Mouse (Mus musculus) kidney, postnatal 14 days (tissue): Measurements from ENCODE around the gene Pygo2.

ENCODE experiments used
- DNase-seq: peaks from one replicate; pipeline ENCODE4 v3.0.0; 2022; ENCODE audit warnings: mixed read lengths

Gene Pygo2

DNA sequence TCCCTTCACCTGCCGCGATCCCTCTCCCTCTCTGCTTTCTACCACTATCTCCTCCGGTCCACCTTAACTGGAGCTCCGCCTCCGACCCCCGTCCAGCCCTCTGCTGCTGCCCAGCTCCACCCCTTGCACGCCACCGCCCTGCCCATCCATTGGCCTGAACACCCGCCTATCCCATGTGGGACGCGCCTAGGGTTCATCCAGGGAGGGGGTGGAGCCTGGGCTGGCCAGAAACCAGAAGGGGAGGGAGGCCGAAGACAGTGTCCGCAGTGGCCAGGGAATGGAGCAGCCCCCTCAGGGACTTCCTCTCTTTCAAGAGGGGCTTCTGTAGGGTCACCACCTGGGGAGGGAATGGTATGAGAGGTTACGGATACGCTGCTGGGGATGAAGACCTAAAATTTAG, 36.4 kb upstream of the Pygo2 start:
- DNase-seq: peak; percentile 99

DNA sequence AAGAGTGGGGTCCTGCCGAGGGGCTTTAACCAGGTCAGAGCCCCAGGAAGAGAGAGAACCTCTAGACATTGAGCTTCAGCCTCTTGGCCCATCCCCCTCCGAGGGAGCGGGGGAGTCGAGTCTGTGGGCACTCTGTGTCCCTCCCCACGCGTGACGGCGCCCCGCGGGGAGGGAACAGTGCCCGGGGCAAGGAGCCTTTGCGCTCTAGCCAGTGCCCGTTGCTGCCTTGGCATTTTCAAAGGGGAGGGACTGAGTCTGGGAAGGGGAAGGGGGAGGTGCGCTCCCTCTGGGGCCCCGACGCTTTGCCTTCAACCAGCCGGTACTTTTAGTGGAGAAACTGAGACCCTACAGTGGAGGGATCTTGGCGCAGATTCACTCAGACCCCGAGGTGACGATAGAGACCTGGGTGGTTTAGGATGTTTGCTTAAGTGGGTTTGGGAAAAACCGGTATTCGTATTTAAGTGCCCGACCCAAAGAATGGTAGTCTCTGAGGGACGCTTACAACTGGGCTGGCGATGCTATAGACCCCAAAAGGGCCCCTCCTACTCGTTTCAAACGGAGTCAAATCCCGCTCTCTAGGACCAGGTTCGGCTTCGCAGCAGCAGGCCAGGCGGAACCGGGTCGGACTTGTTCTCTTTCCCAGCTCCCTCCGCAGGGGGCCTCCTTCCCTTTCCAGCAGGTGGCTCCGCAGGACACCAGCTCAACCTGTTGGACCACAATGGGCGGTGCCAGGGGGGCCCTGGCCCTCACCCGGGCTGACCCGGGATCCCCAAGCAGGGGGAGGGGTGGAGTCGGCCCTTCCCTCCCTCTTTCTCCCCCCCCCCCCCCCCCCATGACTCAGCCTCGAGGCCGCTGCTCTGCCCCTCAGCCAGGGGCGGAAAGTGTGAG, 35.8 kb upstream of the Pygo2 start, which contains the start of gene Zbtb7b:
TSS of gene Zbtb7b (minus strand) at position 771 of the 888 bp plus-strand sequence.
- DNase-seq: peak; percentile 93

DNA sequence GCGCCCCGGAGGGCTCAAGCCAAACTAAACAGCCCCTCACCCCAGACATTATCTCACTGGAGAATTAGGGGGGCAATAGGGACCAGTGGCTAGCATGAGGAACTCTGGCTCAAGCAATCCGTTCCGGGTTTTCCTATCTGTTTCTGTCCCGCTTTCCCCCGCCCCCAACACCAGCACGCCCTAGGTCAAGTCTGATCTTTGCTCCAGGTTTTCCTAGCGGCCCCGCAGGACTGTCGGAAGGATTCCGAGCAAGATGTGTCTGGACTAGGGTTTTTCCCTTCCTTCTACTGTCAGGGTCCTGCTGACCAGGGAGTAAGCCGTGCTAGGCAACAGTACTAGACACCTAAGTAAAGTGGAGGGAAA, 35.1 kb upstream of the Pygo2 start:
- DNase-seq: peak; percentile 93

DNA sequence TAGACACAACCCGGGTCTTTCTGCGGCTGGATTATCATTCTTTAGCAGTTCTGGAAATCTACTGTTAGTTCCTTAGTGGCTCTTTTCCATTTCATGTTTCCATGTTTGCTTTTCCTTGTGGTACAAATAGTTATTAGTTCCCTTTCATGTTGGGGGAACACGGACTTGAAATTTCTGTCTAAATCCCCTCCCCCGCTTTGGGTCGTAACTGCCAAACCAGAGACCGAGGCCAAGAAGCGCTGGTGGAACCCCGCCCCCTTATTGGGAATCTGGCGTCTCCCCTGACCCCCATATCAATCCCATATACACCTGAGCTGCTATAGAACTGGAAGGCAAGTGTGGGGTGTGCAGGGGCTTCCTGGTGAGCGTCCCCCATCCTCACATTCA, 34.6 kb upstream of the Pygo2 start:
- no peak for DNase-seq

DNA sequence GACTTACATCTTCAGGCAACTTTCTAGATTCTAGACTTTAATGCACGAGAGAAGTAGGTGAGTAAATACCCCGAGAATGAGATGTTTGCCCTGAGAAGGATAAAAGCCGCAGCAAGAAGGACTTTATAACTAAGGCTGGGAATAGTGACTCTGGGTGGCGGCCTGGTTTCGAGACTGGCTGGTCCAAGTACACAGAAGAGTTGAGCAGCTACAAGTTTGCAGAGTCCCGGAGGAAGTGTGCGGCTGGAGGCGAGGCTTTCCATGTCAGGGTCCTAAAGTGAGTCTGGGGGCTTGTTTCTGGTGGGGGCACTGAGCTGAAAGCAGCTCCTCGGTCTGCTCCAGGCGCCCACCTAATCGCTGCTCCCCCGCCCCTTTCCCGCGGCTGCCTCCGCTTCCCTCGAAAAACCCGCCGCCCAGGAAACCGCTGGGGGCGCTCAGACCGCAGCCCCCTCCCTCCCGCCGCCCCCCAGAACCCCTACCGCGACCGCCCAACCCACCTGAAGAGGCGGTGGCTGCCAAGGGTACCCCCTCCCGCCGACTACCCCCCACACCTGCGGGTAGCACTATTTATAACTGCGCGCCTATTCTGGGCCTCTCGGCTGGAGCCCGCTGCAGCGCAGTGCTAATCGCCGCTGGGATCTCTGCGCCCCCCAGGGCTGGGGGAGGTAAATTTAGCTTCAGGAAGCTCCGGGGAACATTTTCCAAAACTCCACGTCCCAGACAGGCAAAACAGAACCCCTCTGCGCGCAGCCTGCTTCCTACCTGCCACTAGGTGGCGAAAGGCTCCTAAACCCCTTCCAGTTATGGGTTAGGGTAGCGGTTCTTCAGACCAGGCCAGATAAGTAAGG, 34.0 kb upstream of the Pygo2 start:
- peak; percentile 80 for DNase-seq

DNA sequence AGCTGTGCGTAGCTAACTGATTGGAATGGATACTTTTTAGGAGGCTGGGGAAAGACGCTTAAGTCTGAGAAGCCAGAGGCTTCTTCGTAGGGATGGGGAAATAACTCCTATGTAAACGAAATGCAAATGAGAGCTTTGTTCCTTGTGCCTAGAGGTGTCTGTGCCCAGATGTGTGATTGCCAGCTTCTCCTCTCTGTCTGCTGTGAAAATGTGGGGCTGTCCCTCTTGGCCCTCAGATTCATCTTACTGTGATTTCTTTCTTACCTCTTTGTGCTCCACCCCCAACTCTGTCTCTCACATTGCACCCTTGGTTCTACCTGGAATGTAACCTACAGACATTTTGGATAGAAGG, 33.4 kb upstream of the Pygo2 start:
- DNase-seq: no peak

DNA sequence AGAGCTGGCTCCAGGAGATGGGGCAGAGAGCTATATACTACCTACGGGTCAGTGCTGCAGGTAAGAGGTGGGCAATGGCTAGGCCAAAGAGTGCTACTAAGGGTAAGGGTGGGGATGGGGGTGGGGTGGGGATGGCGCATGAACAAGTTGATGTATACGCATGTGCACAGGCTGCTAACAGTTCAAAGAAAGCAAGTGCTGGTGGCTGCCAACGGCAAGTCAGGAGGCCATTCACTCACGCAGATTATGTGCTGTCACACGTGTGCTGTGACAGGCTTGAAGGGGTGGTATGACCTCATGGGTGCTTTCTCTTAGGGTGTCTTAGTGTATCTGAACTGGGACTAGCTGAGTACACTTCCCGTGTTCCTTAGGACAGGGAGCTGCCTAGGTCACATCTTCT, 28.7 kb upstream of the Pygo2 start:
- no peak for DNase-seq

DNA sequence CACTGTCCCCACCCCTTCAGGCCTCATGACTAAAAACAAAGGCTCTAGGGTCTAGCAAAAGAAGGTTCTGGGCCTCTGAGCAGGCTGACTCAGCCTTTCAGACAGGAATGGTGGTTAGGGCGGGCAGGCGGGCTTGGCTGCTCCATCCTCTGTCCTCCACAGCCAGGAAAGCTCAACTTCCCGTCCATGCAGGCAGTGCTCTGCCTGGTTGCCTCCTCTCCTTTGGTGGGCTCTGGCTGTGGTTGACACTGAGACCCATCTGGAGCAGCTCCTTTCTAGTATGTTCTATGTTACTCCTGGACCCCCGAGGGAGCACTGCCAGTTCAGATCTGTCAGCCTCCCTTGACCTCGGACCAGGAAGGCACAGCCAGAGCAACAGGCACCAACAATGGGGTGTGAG, 27.3 kb upstream of the Pygo2 start, which contains the start of gene Lenep:
TSS of gene Lenep (minus strand) at position 101 of the 400 bp plus-strand sequence.
- DNase-seq: no peak

DNA sequence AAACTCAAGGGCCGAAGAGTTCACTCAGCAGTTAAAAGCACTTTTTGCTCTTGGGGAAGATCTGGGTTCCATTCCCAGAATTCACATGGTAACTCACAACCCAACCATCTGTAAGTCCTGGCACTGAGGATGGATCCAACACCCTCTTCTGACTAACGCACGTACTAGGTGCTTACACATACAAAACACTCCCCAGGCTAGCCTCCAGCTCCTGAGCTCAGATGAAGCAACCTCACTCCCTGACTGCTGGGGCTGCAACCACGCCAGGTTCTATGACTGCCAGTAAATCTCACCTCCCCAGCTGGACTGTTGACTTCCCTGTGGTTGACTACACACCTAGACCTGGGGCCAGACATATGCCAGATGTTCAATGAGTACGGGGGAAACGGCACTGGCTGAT, 23.1 kb upstream of the Pygo2 start:
- no peak for DNase-seq

DNA sequence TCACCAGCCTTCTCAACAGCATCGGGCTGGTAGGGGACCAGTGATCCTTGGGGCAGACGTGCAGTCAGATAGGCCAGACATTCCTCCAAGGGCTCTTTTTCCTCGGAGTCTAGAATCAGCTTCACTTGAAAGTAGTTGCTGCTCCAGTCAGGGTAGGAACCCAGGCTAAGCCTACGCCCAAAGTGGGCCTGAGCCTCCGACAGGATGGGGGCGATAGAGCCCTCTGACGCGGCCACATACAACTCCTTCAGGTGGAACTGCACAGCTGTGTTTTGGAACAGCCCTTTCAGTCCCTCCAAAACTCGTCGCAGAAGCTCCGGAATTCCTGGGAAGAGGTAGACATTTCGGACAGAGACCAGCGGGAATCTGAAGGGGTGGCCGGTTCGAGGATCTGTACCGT, 21.6 kb upstream of the Pygo2 start:
- no peak for DNase-seq

DNA sequence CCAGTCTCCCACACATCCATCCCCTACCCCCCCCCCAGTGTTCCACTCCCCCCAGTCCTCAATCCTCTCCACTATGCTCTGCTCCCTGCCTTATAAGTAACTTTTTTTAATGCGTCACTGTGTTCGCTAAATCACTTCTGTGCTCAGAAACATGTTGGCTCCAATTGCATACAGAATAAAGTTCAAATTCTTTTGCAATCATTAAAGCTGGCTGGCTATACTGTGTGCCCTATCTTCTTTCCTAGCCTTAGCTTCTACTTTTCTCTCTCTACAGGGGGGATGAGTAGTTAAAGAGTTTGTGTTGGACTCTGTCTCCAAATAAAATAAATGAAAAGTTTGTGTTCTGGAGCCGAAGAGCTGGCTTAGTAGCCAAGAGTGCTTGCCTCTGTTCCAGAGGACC, 20.3 kb upstream of the Pygo2 start:
- no peak for DNase-seq

DNA sequence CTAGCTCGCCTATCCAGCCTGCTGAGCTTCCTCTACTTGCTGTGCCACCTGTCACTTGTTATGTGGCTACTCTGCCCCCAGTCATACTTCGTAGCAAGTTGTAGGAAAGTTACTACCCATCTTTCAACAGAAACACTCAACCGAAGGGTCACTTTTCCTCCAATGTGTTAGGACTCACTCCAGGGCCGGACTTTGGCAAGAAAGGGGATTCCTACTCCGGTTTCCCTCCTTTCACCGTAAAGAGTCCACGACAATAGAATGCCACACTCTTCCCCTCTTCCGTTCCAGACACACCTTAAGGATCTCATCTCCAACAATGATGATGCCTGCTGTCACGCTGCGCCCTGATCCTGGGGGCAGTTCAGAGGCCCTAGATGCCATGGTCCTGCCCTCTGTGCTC, 19.1 kb upstream of the Pygo2 start:
- no peak for DNase-seq

DNA sequence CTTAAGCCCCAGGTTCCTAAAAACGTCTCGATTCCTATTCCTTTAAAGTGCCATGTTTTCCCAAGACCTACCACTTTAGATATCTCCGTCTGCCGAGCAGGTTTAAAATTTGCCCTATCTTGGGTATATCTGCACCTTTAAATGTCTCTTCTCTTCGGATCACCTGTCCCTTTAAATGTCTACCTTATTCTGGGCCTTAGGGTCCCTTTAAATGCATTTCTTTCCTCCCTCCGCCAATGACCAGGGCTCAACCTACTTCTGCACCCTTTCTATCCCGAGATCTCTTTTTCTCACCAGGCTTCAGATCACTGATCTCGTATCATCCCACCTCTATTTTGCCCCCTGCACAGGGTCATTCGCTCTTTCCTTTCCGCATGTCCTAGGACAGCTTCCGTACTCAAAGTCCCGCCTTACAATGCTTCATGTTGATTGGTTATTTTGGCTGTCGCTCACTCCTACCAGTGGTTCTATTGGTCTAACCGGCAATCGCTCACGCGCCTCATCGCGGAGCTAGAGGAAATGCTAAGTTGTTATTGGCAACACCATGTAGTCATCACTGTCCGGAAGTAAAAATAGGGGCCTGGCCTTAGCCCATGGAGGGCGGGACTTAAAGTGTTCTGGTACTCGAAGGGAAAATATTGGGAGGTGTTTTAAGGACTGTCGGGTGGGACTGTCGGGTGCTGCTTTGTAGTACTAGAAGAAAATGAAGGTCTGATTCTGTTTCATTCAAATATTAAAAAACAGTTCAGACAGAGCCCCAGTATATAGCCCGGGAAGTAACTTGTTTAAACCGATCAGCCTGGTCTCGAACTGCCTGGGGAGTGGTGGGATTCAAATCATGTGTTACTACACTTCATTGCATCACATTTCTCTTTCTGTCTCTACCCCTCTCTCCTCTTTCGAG, 18.3 kb upstream of the Pygo2 start, which contains the start of gene Flad1:
TSS of gene Flad1 (minus strand) at position 381 of the 904 bp plus-strand sequence.
- peak; percentile 100 for DNase-seq

DNA sequence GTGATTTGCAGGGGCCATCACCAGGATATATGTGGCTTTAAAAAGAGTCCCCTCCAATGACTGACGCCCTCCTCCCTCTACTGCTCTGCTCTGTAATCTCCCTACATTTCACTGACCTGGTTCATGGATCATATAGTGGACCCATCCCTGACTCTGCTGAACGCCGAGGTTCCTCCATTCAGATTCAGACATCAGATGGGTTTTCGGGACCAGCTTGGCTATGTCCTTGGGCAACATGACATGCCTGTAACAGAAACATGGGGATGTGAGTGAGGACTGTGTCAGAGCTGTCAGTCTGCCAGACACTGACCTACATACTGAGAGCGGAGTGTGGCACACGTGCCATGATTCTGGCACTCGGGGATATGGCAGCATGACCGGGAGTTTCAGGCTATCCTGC, 13.9 kb upstream of the Pygo2 start:
- no peak for DNase-seq

DNA sequence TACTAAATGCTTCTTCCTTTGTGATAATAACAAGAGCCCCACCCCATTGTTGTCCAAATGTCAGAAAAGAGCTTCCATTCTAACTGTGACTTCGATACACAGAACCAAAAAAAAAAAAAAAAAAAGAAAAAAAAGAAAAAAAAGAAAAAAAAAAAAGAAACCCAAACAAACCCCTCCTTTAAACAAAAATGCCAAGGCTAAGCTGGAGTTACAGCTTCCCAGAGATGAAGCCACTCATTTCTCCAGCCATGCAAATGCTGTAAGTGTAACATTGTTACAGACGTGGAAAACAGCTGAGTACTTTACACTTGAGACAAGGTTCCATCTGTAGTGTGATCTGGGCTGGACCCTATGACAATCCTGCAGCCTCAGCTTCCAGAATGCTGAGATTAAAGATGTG, 12.9 kb upstream of the Pygo2 start:
- no peak for DNase-seq

DNA sequence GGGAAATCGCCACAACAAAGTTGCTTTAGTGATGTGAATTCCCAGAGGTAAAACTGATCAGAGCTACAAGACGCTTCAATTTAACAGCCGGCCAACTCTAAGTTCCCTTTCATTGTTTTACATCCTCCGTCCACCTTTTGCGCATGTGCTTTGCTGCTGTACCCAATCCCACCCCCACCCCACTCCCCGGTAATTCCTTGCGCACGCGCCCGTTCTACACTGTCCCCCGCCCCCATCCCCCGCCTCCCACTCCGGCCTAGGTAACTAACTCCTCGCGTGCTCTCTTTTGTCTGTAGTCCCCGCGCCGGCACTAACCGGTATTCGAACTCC, 12.2 kb upstream of the Pygo2 start:
- no peak for DNase-seq

DNA sequence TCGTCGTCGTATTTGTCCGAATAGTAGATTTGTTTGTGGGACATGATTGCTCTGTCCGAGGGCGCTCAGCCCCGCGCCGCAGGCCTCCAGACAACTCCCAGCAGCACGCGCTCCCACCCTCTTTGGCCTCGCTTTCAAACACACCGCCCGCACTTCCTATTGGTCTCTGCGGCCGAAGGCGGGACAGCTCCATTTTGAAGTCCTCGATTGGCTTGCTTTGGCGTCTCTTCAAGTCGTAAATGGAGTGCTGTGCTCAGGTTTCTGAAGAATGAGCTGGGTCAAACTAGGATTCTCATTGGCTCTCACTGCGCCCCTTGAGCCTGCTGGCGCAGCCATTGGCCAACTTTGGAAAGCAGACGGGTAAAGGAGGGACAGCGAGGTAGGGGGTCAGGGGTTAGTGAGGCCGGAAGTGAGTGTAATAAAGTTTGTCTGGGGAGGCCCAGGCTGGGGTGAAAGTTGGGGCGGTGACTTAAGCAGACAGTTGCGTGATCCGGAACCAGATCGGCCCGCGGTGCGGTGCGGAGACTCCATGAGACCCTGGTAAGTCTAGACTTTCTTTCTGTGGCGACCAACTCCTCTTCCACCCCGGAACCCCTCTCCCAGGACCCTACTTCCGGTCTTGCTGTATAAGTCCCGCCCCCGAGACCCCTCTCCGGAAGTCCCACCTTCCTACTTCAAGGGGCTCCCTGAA, 11.7 kb upstream of the Pygo2 start, which contains the start of the genes Cks1b and Shc1:
TSS of gene Cks1b (minus strand) at position 214 of the 691 bp plus-strand sequence.
TSS of gene Shc1 (plus strand) at position 274 of the 691 bp plus-strand sequence.
- DNase-seq: peak; percentile 98

DNA sequence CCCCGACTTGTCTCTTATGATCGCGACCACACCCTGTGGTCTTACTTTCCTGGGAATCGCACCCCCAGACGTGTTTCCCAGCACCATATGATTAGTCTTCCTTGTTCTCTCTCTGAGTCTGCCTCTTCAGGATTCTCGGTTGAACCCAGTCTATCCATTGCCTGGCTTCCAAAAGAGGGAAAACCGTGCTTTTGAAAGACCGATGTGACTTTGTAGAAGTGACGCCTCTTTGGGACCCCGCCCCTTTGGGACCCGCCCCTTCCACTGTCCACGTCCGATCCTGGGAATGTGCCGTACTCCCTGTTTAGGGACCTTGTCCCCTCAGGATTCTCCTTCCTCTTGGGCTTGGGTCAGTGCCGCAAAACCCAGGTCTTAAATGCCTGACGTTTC, 11.2 kb upstream of the Pygo2 start:
- peak; percentile 92 for DNase-seq

DNA sequence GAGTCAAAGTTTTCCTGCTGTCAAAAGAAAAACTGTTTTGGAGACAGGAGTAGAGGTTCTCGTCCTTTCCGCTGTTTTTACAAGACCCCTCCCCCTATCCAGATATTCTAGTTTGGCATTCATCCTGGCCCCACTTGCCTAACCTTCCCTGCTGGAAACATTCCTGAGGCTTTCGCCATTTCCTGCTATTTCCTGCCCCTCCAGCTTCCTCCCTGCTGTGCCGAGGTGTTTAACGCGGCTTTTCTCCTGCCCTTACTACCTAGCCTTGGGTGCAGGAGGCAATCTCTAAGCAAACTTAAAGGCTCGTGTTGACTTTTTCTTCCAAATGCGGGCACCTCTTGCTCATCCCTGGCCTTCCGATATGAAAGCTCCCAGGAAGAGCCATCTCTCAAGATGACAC, 10.4 kb upstream of the Pygo2 start:
- DNase-seq: peak; percentile 83

DNA sequence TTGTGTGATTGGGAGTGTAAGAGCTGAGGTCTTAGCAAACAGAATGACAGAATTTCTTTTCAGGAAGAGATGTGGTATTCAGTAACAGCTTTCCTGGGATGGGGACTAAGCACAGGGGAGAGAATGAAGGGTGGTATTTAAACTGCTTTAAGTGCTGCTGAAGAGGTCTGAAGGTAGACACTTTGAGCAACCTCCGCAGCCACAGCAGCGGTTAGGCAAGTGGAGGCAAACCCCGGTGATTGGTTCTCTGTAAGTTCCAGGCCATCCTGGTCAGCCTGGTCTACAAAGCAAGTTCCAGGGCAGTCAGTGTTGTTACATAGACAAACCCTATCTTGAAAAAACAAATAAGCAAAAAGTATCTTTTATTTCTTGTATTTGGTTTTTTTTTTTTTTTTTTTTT, 10.0 kb upstream of the Pygo2 start:
- DNase-seq: no peak

DNA sequence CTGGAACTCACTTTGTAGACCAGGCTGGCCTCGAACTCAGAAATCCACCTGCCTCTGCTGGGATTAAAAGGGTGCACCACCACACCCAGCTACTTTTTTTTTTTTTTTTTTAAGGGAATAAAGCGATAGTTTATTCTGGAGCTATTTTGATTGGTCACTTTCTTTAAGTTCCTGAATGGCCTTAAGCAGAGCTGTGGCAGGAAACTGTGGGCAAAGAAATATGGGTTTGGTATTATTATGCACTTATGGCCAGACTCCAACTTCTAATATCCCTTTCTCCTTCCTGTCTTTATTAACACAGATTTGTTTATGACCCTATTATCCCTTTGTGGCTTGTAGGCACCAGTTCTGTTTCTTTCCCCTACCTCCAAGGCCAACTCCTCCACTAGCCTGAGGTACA, 9.6 kb upstream of the Pygo2 start:
- DNase-seq: no peak
